Mouse (Mus musculus) testis, postnatal 10 days (tissue): ENCODE data around the gene Ptprj.
"Not testable (repeated sequence)": the region's sequence is repeated elsewhere in the genome, so short reads cannot be mapped to it uniquely, and the experiment has no call there.

Source experiments
- DNase-seq: peaks from one replicate; pipeline ENCODE4 v3.0.0; 2021; ENCODE audit warnings: low spot score

Ptprj gene

DNA sequence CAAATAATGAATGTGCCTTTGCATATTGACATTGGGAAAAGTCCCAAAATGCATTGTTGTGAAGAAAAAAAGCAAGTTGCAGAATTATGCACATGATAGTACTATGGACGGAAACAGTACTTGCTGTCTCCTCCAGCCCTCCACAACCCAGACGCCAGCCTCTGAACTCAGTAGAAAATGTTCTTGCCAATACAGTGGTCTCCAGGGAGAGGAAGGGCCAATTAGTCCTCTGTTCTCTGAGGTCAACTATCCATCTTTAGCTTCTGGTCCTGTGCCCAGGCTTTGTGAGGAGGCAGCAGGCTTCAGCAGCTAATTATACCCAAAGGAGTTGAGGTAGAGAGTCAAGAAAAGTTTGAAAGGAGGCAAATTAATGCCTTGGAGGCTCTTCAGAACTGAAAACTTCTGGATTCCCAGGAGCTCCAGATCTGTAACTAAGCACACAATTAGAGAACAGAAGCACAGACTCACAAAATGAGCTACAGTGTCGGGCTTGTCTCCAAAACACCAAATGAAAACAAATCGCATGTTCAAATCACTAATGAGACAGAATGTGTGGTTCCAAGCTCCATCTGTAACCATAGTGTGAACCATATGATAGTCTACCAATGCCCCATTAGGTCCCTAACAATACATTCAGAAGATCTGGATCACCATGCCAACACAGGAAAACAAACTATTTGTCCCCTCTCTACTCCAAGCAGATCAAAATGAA, 166.2 kb downstream of the Ptprj start:
- DNase-seq: not testable (repeated sequence)

DNA sequence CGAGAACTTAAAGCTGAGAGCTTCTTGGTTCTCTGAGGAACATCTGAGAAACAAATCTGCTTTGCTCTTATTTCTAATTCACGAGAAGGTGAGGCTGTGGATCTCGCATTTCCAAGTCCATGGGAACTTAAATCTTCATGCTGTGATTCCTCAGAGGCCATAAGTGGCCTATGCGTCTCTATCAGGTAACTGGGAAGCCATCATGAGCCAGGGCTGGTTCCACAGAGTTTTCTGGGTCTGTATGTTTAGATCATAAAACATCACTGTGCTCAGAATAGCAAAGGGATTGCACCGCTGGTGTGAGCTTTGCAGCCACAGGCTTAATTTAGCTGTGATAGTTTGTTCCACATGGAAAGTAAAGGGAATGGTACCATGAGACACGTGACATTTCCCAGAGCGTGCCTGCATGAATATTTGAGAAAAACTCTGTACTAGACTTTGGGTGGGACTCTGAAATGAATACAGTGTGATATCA, 181.8 kb downstream of the Ptprj start, which contains the start of gene Olfr1274-ps:
TSS of gene Olfr1274-ps (plus strand) at position 51 of the 475 bp plus-strand sequence.
- DNase-seq: not testable (repeated sequence)
